Mouse (Mus musculus) limb, embryonic 14.5 days (tissue): ENCODE results near the gene Hcn3. TPM values are rescaled to one million over a fixed set of nuclear protein-coding genes. Genes with fewer than 3 reads are reported as not detected.

Source experiments
- ATAC-seq: fragments of 200-750 bp; cut with Nextera tagmentation; 2 replicates; pipeline ENCODE4 v1.8.0; 2017; ENCODE audit warnings: low read depth, moderate number of reproducible peaks, moderate TSS enrichment; ENCODE audit not compliant: low FRiP score
- DNase-seq: peaks from one replicate; pipeline ENCODE4 v3.0.0-alpha.2; 2015; ENCODE audit warnings: low spot score
- H3K27ac ChIP-seq: fragments of 300-500 bp; sonication (generic); replicated peaks from 2 replicates; pipeline ENCODE4 v1.5.1; 2014; ENCODE audit warnings: low read depth, mild to moderate bottlenecking, low read length, moderate library complexity, mixed read lengths
- H3K27me3 ChIP-seq: fragments of 300-500 bp; sonication (generic); 2 replicates; pipeline ENCODE4 v1.6.1; 2014; ENCODE audit warnings: low read length, mixed read lengths; ENCODE audit not compliant: control insufficient read depth, insufficient read depth
- H3K36me3 ChIP-seq: fragments of 300-500 bp; sonication (generic); 2 replicates; pipeline ENCODE4 v1.6.1; 2014; ENCODE audit warnings: mild to moderate bottlenecking, low read length, moderate library complexity, mixed read lengths; ENCODE audit not compliant: control insufficient read depth, insufficient read depth
- H3K4me1 ChIP-seq: fragments of 300-500 bp; sonication (generic); 2 replicates; pipeline ENCODE4 v1.6.1; 2014; ENCODE audit warnings: antibody characterized with exemption, low read length, mixed read lengths; ENCODE audit not compliant: control insufficient read depth, insufficient read depth
- H3K4me2 ChIP-seq: fragments of 300-500 bp; sonication (generic); replicated peaks from 2 replicates; pipeline ENCODE4 v1.6.1; 2014; ENCODE audit warnings: low read depth, mild to moderate bottlenecking, low read length, moderate library complexity; ENCODE audit not compliant: severe bottlenecking
- H3K4me3 ChIP-seq: fragments of 300-500 bp; sonication (generic); replicated peaks from 2 replicates; pipeline ENCODE4 v1.5.1; 2014; ENCODE audit warnings: low read length
- H3K9ac ChIP-seq: fragments of 300-500 bp; sonication (generic); 2 replicates; pipeline ENCODE4 v1.6.1; 2014; ENCODE audit warnings: mild to moderate bottlenecking, low read depth, low read length, moderate library complexity; ENCODE audit not compliant: severe bottlenecking
- H3K9me3 ChIP-seq: fragments of 300-500 bp; sonication (generic); 2 replicates; pipeline ENCODE4 v1.6.1; 2016; ENCODE audit warnings: low read length; ENCODE audit not compliant: control insufficient read depth
- POLR2A ChIP-seq: fragments of 200-500 bp; IDR thresholded peaks from 2 replicates; pipeline ENCODE4 v1.8.0; 2012; ENCODE audit warnings: inconsistent platforms, mild to moderate bottlenecking, moderate library complexity, borderline replicate concordance; ENCODE audit not compliant: insufficient read depth, insufficient read length; ENCODE audit errors: extremely low read depth
- WGBS: fragments of 180-500 bp; shearing (Covaris S2); extraction: QIAGEN DNeasy Blood & Tissue Kit; methylation state at CpG from one replicate; pipeline ENCODE4 v1.1.7; 2014; 5-methylcytosine and 5-hydroxymethylcytosine counted together
- polyA plus RNA-seq, 2 experiments: library from polyadenylated mRNA; depleted of rRNA in 1 of 2; stranded (reverse) in 1 of 2; unstranded in 1 of 2; fragments of >200 nt; fragmentation: Nextera tagmentation in 1 of 2; extraction: Ambion mirVana in 1 of 2; gene quantifications; 2 replicates each; pipeline versions ENCODE4 v1.2.1 to v1.2.3; 2012 to 2014

Hcn3 gene
- polyA plus RNA-seq, 2 experiments: 1.5 to 4.6 TPM

DNA sequence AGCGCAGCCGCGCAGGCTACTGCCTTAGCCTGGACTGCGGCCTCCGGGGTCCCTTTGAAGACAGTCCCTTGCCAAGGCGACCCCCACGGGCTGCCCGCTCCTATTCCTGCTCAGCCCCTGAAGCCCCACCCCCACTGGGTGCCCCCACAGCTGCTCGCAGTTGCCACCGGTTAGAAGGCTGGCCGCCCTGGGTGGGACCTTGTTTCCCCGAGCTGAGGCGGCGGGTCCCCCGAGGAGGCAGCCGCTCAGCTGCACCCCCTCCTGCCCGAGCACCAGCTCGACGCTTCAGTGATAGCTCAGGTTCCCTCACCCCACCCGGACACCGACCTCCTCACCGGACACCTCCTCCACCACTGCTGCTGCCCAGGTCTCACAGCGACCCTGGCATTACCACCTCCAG lies 27.2 kb upstream of the Hcn3 start:
- Histone ChIP-seq H3K9ac (no peak overlapping the region), H3K36me3 (peaks cover 27% of the 10 kb centered on the region), H3K27me3 (no peaks in the 10 kb centered on the region), H3K4me2 (no peak overlapping the region), H3K27ac (no peak overlapping the region), H3K4me1 (peaks cover 23% of the 10 kb centered on the region), H3K9me3 (no peaks in the 10 kb centered on the region), H3K4me3 (no peak overlapping the region)
- ATAC-seq (no peak), DNase-seq (no peak)
- TF ChIP-seq POLR2A: no peak
- WGBS: 49% methylated on average over 20 of the region's 23 CpGs

- Histone ChIP-seq H3K4me3 (peak overlapping the region; percentile 68), H3K4me2 (peak overlapping the region; percentile 92), H3K9ac (peak overlapping the region; percentile 85), H3K36me3 (peaks cover 57% of the 10 kb centered on the region), H3K9me3 (no peaks in the 10 kb centered on the region), H3K27me3 (no peaks in the 10 kb centered on the region), H3K4me1 (peaks cover 23% of the 10 kb centered on the region), H3K27ac (no peak overlapping the region)
- TF ChIP-seq POLR2A: no peak
- DNase-seq (no peak), ATAC-seq (no peak)
- WGBS: 82% methylated on average over 5 of the region's 6 CpGs
Observed at GRCm38 (mm10) chr3:89183959-89184315, 23.9 kb upstream of the Hcn3 start.

DNA sequence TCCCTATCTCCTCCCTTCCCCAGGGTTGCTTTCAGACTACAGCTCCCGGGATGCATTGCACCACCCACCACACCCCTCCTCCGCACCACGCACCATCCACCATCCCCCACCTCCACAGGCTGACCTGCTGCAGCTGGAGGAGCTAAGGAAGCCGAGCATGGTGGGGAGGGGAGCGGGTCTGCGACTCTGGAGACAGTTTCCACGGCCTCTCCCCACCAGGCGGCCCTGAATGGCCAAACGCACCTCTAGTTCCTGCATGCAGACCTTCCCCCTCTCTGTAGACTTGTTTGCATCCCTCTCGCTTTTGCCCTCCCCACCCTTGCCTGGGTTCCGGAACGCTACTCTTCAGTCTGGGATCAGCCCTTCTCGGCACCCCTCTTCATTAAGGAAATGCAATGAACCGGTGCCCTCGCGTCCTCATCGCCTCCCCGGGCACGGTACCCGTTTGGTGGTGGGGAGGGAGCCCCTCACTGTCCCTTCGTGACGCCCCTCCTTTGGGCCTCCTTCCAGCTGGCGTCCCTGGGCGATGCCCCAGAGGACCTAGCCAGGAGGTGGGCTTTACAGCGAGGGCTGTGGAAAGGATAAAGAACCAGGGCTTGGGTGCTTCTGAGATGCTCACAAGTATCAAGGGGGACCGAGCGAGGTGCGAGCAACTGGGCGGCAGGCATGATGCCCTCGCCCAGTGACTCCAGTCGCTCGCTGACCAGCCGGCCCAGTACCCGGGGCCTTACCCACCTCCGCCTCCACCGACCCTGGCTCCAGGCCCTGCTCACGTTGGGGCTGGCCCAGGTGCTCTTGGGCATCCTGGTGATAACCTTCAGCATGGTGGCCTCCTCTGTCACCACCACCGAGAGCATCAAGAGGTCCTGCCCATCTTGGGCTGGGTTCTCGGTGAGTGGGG lies 23.3 kb upstream of the Hcn3 start, which contains the start of gene Fam189b:
TSS of gene Fam189b (plus strand) at position 86 of the 901 bp plus-strand sequence.
- ATAC-seq (peak; percentile 94), DNase-seq (peak; percentile 85)
- Histone ChIP-seq H3K4me1 (peaks cover 28% of the 10 kb centered on the region), H3K4me3 (peak within 1 kb of the TSS; percentile 68), H3K9me3 (no peaks in the 10 kb centered on the region), H3K27ac (peak within 1 kb of the TSS; percentile 83), H3K9ac (peak within 1 kb of the TSS; percentile 85), H3K36me3 (peaks cover 51% of the 10 kb centered on the region), H3K27me3 (no peaks in the 10 kb centered on the region), H3K4me2 (peak within 1 kb of the TSS; percentile 92)
- 3% methylated on average over 39 of the region's 39 CpGs for WGBS
- TF ChIP-seq POLR2A: peak; percentile 86; the same call in 1 of the 2 replicates

DNA sequence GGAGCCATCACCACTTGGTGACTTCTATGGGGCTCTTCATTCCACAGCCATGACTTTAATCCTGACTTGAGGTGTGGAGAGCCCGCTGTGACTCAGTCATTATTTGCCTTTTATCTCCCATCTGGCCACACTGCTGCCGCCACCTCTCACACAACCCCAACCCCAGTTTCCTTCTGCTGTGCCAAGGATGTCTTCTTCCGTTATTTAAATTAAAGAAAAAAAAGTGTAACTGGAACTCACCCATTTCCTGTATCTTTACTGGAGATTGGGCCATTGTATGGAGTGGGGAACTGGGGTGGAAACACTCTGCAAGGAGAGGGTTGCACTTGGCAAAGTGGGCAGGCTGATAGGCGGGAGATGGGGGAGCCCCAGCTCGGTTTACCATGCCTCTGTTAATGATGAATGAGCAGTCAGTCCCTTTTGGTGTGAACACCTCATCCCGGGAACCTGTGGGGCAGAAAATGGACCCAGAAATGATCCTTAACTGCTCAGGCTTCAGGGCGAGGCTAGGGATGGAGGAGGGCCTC lies 22.6 kb upstream of the Hcn3 start:
- Histone ChIP-seq H3K27ac (no peak overlapping the region), H3K9ac (no peak overlapping the region), H3K36me3 (peaks cover 44% of the 10 kb centered on the region), H3K4me1 (peaks cover 31% of the 10 kb centered on the region), H3K4me3 (peak overlapping the region; percentile 68), H3K27me3 (no peaks in the 10 kb centered on the region), H3K9me3 (no peaks in the 10 kb centered on the region), H3K4me2 (peak overlapping the region; percentile 92)
- no peak for DNase-seq
- ATAC-seq: no peak
- no peak for TF ChIP-seq POLR2A
- WGBS: 47% methylated on average over 7 of the region's 7 CpGs

GRCm38 (mm10) chr3:89181749-89182500 lies 21.9 kb upstream of the Hcn3 start:
- Histone ChIP-seq H3K27ac (no peak overlapping the region), H3K4me3 (no peak overlapping the region), H3K36me3 (peaks cover 37% of the 10 kb centered on the region), H3K4me2 (no peak overlapping the region), H3K9me3 (no peaks in the 10 kb centered on the region), H3K9ac (no peak overlapping the region), H3K27me3 (no peaks in the 10 kb centered on the region), H3K4me1 (peaks cover 31% of the 10 kb centered on the region)
- DNase-seq (no peak), ATAC-seq (no peak)
- TF ChIP-seq POLR2A: no peak
- WGBS: 88% methylated on average over 27 of the region's 27 CpGs
